In the genomic region with DNA sequence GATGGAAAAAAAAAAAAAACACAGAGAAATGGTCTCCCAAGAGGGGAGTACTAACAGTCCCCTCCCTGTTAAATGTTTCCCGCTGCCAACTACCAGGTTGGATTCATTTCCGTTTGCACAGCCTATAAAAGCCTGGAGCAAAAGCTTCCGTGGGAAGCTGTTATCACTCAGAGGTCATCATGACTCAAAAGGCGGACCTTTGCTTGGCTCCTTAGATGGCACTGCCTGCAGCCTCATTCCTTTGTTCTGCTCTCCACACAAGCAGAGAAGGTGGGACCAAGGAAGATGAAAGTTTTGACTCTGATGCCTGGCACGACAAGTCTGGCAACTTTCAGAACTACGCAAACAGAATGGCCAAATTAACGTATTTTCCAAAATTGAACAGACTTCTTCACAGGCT, we compare ENCODE assay signal across 25 mouse cellular contexts.
DNase-seq lines count a peak whose midpoint lies in the region; ATAC-seq and TF ChIP-seq lines count a peak whose summit lies in the region.
"Had no signal": no experiment of that assay in that cellular context is flagged by ENCODE, and none has a peak within 500 bp of the region (broad histone marks: within the 10 kb centered on the region; RNA-seq: fewer than 3 reads in every experiment).

No protein-coding gene starts in this region.

- H3K4me1 ChIP-seq in lung, postnatal 0 days (ENCODE audit: insufficient read depth, low read depth, low read length), result no peaks in the 10 kb centered on the region
- H3K4me1 ChIP-seq: forebrain, embryonic 12.5 days; forebrain, embryonic 15.5 days; heart, embryonic 13.5 days had no signal

- ATAC-seq in lung, postnatal 0 days, result no peak
- ATAC-seq: forebrain, embryonic 15.5 days; hindbrain, postnatal 0 days; inflammation-experienced regulatory T-cells, adult 6 months; Patski had no signal

- TF ChIP-seq CTCF in lung, postnatal 0 days (IDR thresholded peaks at IDR 0.05), result no peak

- no peaks in the 10 kb centered on the region for H3K9me3 ChIP-seq in lung, postnatal 0 days (ENCODE audit: low read length)
- H3K9me3 ChIP-seq: forebrain, embryonic 12.5 days; forebrain, embryonic 15.5 days; G1E; heart, embryonic 10.5 days; heart, embryonic 13.5 days had no signal

- H3K36me3 ChIP-seq in lung, postnatal 0 days (ENCODE audit: insufficient read depth, low read length), result no peaks in the 10 kb centered on the region
- H3K36me3 ChIP-seq: forebrain, embryonic 12.5 days; forebrain, embryonic 15.5 days; G1E; heart, embryonic 10.5 days; heart, embryonic 13.5 days had no signal

- TF ChIP-seq EP300 in lung, postnatal 0 days (IDR thresholded peaks at IDR 0.05), result no peak

- DNase-seq in heart, adult 11 months, result peak; percentile 75
- DNase-seq in heart, adult 18-20 months, result no peak
- DNase-seq in lung, postnatal 0 days (ENCODE audit: low spot score), result peak; percentile 10
- DNase-seq in lung, postnatal 36 days, result no peak
- peak; percentile 36 for DNase-seq in gonadal fat pad, adult 2 months (ENCODE audit: low read depth)
- no peak for DNase-seq in ovary, postnatal 10 days (ENCODE audit: low spot score)
- DNase-seq: B cell, adult 2 months; cerebellum, adult 18-20 months; cerebellum, adult 9-10 months; cerebellum, postnatal 14 days; gastrocnemius, postnatal 10 days; gastrocnemius, postnatal 36 days; heart, adult 2 months; heart, postnatal 14 days; heart, postnatal 4 days had no signal

- no peak overlapping the region for H3K9ac ChIP-seq in lung, postnatal 0 days (replicated peaks; ENCODE audit: low read depth)
- H3K9ac ChIP-seq: forebrain, embryonic 12.5 days; forebrain, embryonic 15.5 days; heart, embryonic 13.5 days; hindbrain, embryonic 14.5 days had no signal

- H3K4me2 ChIP-seq in lung, postnatal 0 days (replicated peaks; ENCODE audit: low read depth, low read length), result no peak overlapping the region
- H3K4me2 ChIP-seq: forebrain, embryonic 12.5 days; forebrain, embryonic 15.5 days; heart, embryonic 13.5 days; hindbrain, embryonic 14.5 days had no signal

- no peak overlapping the region for H3K27ac ChIP-seq in lung, postnatal 0 days (ENCODE audit: low read length)
- H3K27ac ChIP-seq: forebrain, embryonic 12.5 days; forebrain, embryonic 15.5 days; heart, adult 2 months; heart, embryonic 10.5 days; heart, embryonic 13.5 days; hindbrain, embryonic 14.5 days; hindbrain, postnatal 0 days had no signal

- WGBS in lung, postnatal 0 days, result 56% methylated on average over 7 of the region's 7 CpGs

- no peak overlapping the region for H3K4me3 ChIP-seq in lung, postnatal 0 days (ENCODE audit: low read depth, low read length)
- H3K4me3 ChIP-seq: forebrain, embryonic 12.5 days; forebrain, embryonic 15.5 days; heart, adult 2 months; heart, embryonic 10.5 days; heart, embryonic 13.5 days had no signal

- no peaks in the 10 kb centered on the region for H3K27me3 ChIP-seq in lung, postnatal 0 days (replicated peaks; ENCODE audit: insufficient read depth, low read length)
- H3K27me3 ChIP-seq: CH12.LX; forebrain, embryonic 12.5 days; forebrain, embryonic 15.5 days; heart, embryonic 13.5 days; Patski had no signal

Comparison
In these comparisons a context has a peak if more than half of its experiments do, and no peak if none do; other contexts are left out.
1. DNase-seq: peak in heart, adult 11 months (single experiment), lung, postnatal 0 days (single experiment) and gonadal fat pad, adult 2 months (single experiment); none in heart, adult 18-20 months (0 of 2), lung, postnatal 36 days (single experiment) and ovary, postnatal 10 days (single experiment).